Mouse (Mus musculus) kidney, embryonic 14.5 days (tissue): Measurements from ENCODE around the gene Tle2. TPM values are rescaled to one million over a fixed set of nuclear protein-coding genes. Genes with fewer than 3 reads are reported as not detected.

Source experiments
- ATAC-seq: fragments of 200-750 bp; cut with Nextera tagmentation; 2 replicates; pipeline ENCODE4 v1.8.0; 2017; ENCODE audit warnings: moderate number of reproducible peaks, mild to moderate bottlenecking, moderate TSS enrichment, moderate library complexity; ENCODE audit not compliant: low FRiP score, low TSS enrichment
- H3K27ac ChIP-seq: fragments of 300-500 bp; sonication (generic); 2 replicates; pipeline ENCODE4 v1.5.1; 2014; ENCODE audit warnings: low read depth, mild to moderate bottlenecking, low read length, moderate library complexity, mixed read lengths
- H3K27me3 ChIP-seq: fragments of 300-500 bp; sonication (generic); 2 replicates; pipeline ENCODE4 v1.6.1; 2014; ENCODE audit warnings: mild to moderate bottlenecking, low read length; ENCODE audit not compliant: control insufficient read depth, insufficient read depth
- H3K36me3 ChIP-seq: fragments of 300-500 bp; sonication (generic); 2 replicates; pipeline ENCODE4 v1.6.1; 2014; ENCODE audit warnings: low read length, mixed read lengths; ENCODE audit not compliant: control insufficient read depth, insufficient read depth
- H3K4me1 ChIP-seq: fragments of 300-500 bp; sonication (generic); 2 replicates; pipeline ENCODE4 v1.6.1; 2014; ENCODE audit warnings: low read length, mixed read lengths; ENCODE audit not compliant: control insufficient read depth, insufficient read depth
- H3K4me2 ChIP-seq: fragments of 300-500 bp; sonication (generic); replicated peaks from 2 replicates; pipeline ENCODE4 v1.6.1; 2014; ENCODE audit warnings: low read depth, mild to moderate bottlenecking, low read length
- H3K4me3 ChIP-seq: fragments of 300-500 bp; sonication (generic); 2 replicates; pipeline ENCODE4 v1.5.1; 2014; ENCODE audit warnings: mild to moderate bottlenecking, low read length
- H3K9ac ChIP-seq: fragments of 300-500 bp; sonication (generic); 2 replicates; pipeline ENCODE4 v1.6.1; 2014; ENCODE audit warnings: low read depth, mild to moderate bottlenecking, low read length, moderate library complexity
- H3K9me3 ChIP-seq: fragments of 300-500 bp; sonication (generic); 2 replicates; pipeline ENCODE4 v1.6.1; 2016; ENCODE audit warnings: low read length; ENCODE audit not compliant: control insufficient read depth
- WGBS: fragments of 180-500 bp; shearing (Covaris S2); extraction: QIAGEN DNeasy Blood & Tissue Kit; methylation state at CpG from one replicate; pipeline ENCODE4 v1.1.7; 2014; 5-methylcytosine and 5-hydroxymethylcytosine counted together
- polyA plus RNA-seq: library from polyadenylated mRNA; unstranded; fragments of >200 nt; fragmentation: Nextera tagmentation; extraction: Ambion mirVana; gene quantifications from 2 replicates; pipeline ENCODE4 v1.2.1, GENCODE M21; 2014

Gene Tle2
- polyA plus RNA-seq, 1 experiment from 2014 or later = 30.4 TPM

- WGBS = 2% methylated on average over 10 of the region's 11 CpGs
- Histone ChIP-seq H3K27ac (peak overlapping the region; percentile 90), H3K27me3 (no peaks in the 10 kb centered on the region), H3K9ac (peak overlapping the region; percentile 37), H3K4me1 (peaks cover 65% of the 10 kb centered on the region), H3K9me3 (no peaks in the 10 kb centered on the region), H3K36me3 (peaks cover 14% of the 10 kb centered on the region), H3K4me3 (peak overlapping the region; percentile 25), H3K4me2 (peak overlapping the region; percentile 61)
- peak; percentile 5 for ATAC-seq
Measured at GRCm38 (mm10) chr10:81570238-81570800, 4.0 kb upstream of the Tle2 start.

DNA sequence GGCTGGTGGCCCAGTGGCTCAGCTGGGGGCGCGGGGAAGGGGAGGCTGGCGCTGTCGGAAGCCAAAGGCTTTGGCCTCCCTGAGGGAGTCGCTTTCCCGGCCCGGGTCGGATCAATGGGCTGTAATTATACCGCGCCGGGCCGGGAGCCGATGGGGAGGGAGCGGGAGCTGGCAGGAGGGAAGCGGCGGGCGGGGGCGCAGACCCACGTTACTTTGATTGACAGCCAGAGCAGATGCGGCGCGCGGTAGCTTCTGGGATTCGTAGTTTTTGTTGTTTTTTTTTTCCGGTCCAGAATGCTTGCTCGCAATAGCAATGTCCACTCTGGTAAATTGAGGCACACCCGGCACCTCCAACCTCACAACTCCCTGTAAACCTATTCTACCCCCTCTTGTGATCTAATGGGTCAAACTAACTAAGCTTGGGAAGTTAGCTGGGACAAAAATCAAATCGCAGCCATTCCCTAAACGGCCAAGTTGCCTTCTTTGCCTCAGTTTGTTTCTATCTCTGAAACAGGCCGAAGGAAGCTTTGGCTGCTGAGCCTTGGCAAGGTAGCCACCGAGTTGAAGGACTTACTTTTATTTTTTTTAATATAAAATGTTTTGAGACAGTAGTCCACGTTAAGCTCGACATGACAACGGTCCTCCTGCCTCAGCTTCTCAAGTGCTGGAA is 3.4 kb upstream of the Tle2 start:
- Histone ChIP-seq H3K9ac (peak overlapping the region; percentile 37), H3K9me3 (no peaks in the 10 kb centered on the region), H3K36me3 (peaks cover 7% of the 10 kb centered on the region), H3K27ac (peak overlapping the region; percentile 90), H3K4me2 (peak overlapping the region; percentile 61), H3K4me1 (peaks cover 66% of the 10 kb centered on the region), H3K4me3 (peak overlapping the region; percentile 25), H3K27me3 (no peaks in the 10 kb centered on the region)
- ATAC-seq = peak; percentile 61
- WGBS = under 1% methylated on average over 34 of the region's 34 CpGs

GRCm38 (mm10) chr10:81571501-81571876 is 2.9 kb upstream of the Tle2 start:
- Histone ChIP-seq H3K4me1 (peaks cover 70% of the 10 kb centered on the region), H3K9me3 (no peaks in the 10 kb centered on the region), H3K27me3 (0 out of 2 replicates have a peak, but pooled peaks cover 3% of the 10 kb centered on the region), H3K9ac (peak overlapping the region; percentile 2; the same call in 1 of the 2 replicates), H3K4me2 (peak overlapping the region; percentile 61), H3K4me3 (peak overlapping the region; percentile 25), H3K36me3 (peaks cover 2% of the 10 kb centered on the region), H3K27ac (peak overlapping the region; percentile 90; the same call in 1 of the 2 replicates)
- WGBS = under 1% methylated on average over 18 of the region's 18 CpGs
- peak; percentile 89 for ATAC-seq

GRCm38 (mm10) chr10:81572133-81572671 is 2.2 kb upstream of the Tle2 start:
- Histone ChIP-seq H3K4me1 (peaks cover 73% of the 10 kb centered on the region), H3K4me2 (peak overlapping the region; percentile 39), H3K9ac (peak overlapping the region; percentile 28; the same call in 1 of the 2 replicates), H3K4me3 (peak overlapping the region; percentile 22; the same call in 1 of the 2 replicates), H3K27ac (peak overlapping the region; percentile 83; the same call in 1 of the 2 replicates), H3K36me3 (no peaks in the 10 kb centered on the region), H3K27me3 (peaks cover 3% of the 10 kb centered on the region; the same call in 1 of the 2 replicates), H3K9me3 (no peaks in the 10 kb centered on the region)
- 2% methylated on average over 9 of the region's 9 CpGs for WGBS
- peak; percentile 1; the same call in 1 of the 2 replicates for ATAC-seq

- 12% methylated on average over 9 of the region's 9 CpGs for WGBS
- H3K27ac ChIP-seq = peak overlapping the region; percentile 59; the same call in 1 of the 2 replicates
- no peaks in the 10 kb centered on the region for H3K9me3 ChIP-seq
- peaks cover 71% of the 10 kb centered on the region for H3K4me1 ChIP-seq
- H3K9ac ChIP-seq = no peak overlapping the region; the same call in 1 of the 2 replicates
- peak overlapping the region; percentile 8; the same call in 1 of the 2 replicates for H3K4me3 ChIP-seq
- H3K4me2 ChIP-seq = peak overlapping the region; percentile 39
- no peak for ATAC-seq
- H3K36me3 ChIP-seq = no peaks in the 10 kb centered on the region
- H3K27me3 ChIP-seq = peaks cover 6% of the 10 kb centered on the region; the same call in 1 of the 2 replicates
Measured at GRCm38 (mm10) chr10:81572975-81573374, 1.4 kb upstream of the Tle2 start.

- Histone ChIP-seq H3K27me3 (peaks cover 6% of the 10 kb centered on the region; the same call in 1 of the 2 replicates), H3K4me3 (peak overlapping the region; percentile 51), H3K9me3 (no peaks in the 10 kb centered on the region), H3K27ac (peak overlapping the region; percentile 69; the same call in 1 of the 2 replicates), H3K36me3 (no peaks in the 10 kb centered on the region), H3K9ac (peak overlapping the region; percentile 68), H3K4me2 (peak overlapping the region; percentile 77), H3K4me1 (peaks cover 49% of the 10 kb centered on the region)
- ATAC-seq = no peak
- 0% methylated on average over 30 of the region's 30 CpGs for WGBS
Measured at GRCm38 (mm10) chr10:81575208-81575631, 859 bp downstream of the Tle2 start.

- H3K27ac ChIP-seq = peak overlapping the region; percentile 69; the same call in 1 of the 2 replicates
- WGBS = 3% methylated on average over 6 of the region's 6 CpGs
- peaks cover 49% of the 10 kb centered on the region for H3K4me1 ChIP-seq
- H3K4me2 ChIP-seq = peak overlapping the region; percentile 77
- peak overlapping the region; percentile 68 for H3K9ac ChIP-seq
- H3K9me3 ChIP-seq = no peaks in the 10 kb centered on the region
- peaks cover 6% of the 10 kb centered on the region; the same call in 1 of the 2 replicates for H3K27me3 ChIP-seq
- no peak for ATAC-seq
- H3K4me3 ChIP-seq = peak overlapping the region; percentile 51
- no peaks in the 10 kb centered on the region for H3K36me3 ChIP-seq
Measured at GRCm38 (mm10) chr10:81575695-81576094, 1.3 kb downstream of the Tle2 start.

DNA sequence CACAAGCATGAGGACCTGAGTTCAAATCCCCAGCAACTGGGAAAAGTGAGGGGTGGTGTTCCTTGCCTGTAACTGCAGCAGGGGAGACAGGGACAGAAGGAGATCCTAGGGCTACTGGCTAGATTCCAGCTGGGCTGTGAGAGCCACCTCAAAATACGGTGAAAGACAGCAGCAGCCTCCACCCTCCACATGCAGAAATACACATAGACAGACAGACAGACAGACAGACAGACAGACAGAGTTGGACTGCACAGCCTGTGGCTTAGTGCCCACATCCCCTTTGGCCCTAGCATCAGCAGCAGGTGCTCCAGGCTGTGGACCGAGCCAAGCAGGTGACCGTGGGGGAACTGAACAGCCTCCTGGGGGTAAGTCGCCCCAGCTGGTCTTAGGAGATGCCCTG is 5.6 kb downstream of the Tle2 start:
- Histone ChIP-seq H3K9me3 (no peaks in the 10 kb centered on the region), H3K36me3 (no peaks in the 10 kb centered on the region), H3K4me1 (peaks cover 31% of the 10 kb centered on the region), H3K4me2 (0 out of 2 replicates have a peak overlapping the region, but pooled peaks have one; percentile 34), H3K27ac (no peak overlapping the region), H3K4me3 (no peak overlapping the region), H3K27me3 (peaks cover 6% of the 10 kb centered on the region; the same call in 1 of the 2 replicates), H3K9ac (0 out of 2 replicates have a peak overlapping the region, but pooled peaks have one; percentile 31)
- WGBS = 43% methylated on average over 4 of the region's 4 CpGs
- no peak for ATAC-seq
